Mouse (Mus musculus) bone marrow, adult 2 months (tissue): ENCODE data around the gene Brsk2.

Experiments used
- CTCF ChIP-seq: fragments of 200-500 bp; IDR thresholded peaks from 2 replicates; pipeline ENCODE4 v1.5.1; 2011; ENCODE audit warnings: low read length, control low read depth; ENCODE audit not compliant: control insufficient read depth, insufficient read depth
- POLR2A ChIP-seq: fragments of 200-500 bp; IDR thresholded peaks from 2 replicates; pipeline ENCODE4 v1.6.1; 2011; ENCODE audit warnings: low read depth, mild to moderate bottlenecking, control low read depth, low read length, borderline replicate concordance; ENCODE audit not compliant: control insufficient read depth

GRCm38 (mm10) chr7:141947512-141947911 is 2.0 kb upstream of the Brsk2 start:
- TF ChIP-seq CTCF (no peak), POLR2A (no peak)
